Mouse (Mus musculus) hindbrain, embryonic 15.5 days (tissue): Measurements from ENCODE around the gene Chrm3. TPM values are rescaled to one million over a fixed set of nuclear protein-coding genes. Genes with fewer than 3 reads are reported as not detected.
"Not testable (repeated sequence)": the region's sequence is repeated elsewhere in the genome, so short reads cannot be mapped to it uniquely, and the experiment has no call there.

Source experiments
- ATAC-seq: fragments of 200-750 bp; cut with Nextera tagmentation; 2 replicates; pipeline ENCODE4 v1.8.0; 2017; ENCODE audit warnings: low read depth, moderate number of reproducible peaks, moderate TSS enrichment; ENCODE audit not compliant: low FRiP score
- H3K27ac ChIP-seq: fragments of 300-500 bp; sonication (generic); replicated peaks from 2 replicates; pipeline ENCODE4 v1.5.1; 2015; ENCODE audit warnings: mild to moderate bottlenecking, inconsistent platforms
- H3K27me3 ChIP-seq: fragments of 300-500 bp; sonication (generic); 2 replicates; pipeline ENCODE4 v1.6.1; 2015; ENCODE audit warnings: control low read depth, inconsistent platforms
- H3K36me3 ChIP-seq: fragments of 300-500 bp; sonication (generic); 2 replicates; pipeline ENCODE4 v1.6.1; 2015; ENCODE audit warnings: control low read depth, inconsistent platforms
- H3K4me1 ChIP-seq: fragments of 300-500 bp; sonication (generic); replicated peaks from 2 replicates; pipeline ENCODE4 v1.6.1; 2015; ENCODE audit warnings: control low read depth, inconsistent platforms
- H3K4me2 ChIP-seq: fragments of 300-500 bp; sonication (generic); 2 replicates; pipeline ENCODE4 v1.6.1; 2015; ENCODE audit warnings: moderate library complexity, mild to moderate bottlenecking, inconsistent platforms
- H3K4me3 ChIP-seq: fragments of 300-500 bp; sonication (generic); 2 replicates; pipeline ENCODE4 v1.5.1; 2015; ENCODE audit warnings: mild to moderate bottlenecking, inconsistent platforms
- H3K9ac ChIP-seq: fragments of 300-500 bp; sonication (generic); 2 replicates; pipeline ENCODE4 v1.6.1; 2015; ENCODE audit warnings: inconsistent platforms
- H3K9me3 ChIP-seq: fragments of 300-500 bp; sonication (generic); 2 replicates; pipeline ENCODE4 v1.6.1; 2016; ENCODE audit warnings: control low read depth, inconsistent platforms
- WGBS: fragments of 180-500 bp; shearing (Covaris S2); methylation state at CpG from one replicate; pipeline ENCODE4 v1.1.7; 2015; 5-methylcytosine and 5-hydroxymethylcytosine counted together
- polyA plus RNA-seq: library from polyadenylated mRNA; unstranded; fragments of >200 nt; fragmentation: Nextera tagmentation; extraction: Ambion mirVana; gene quantifications from 2 replicates; pipeline ENCODE4 v1.2.1, GENCODE M21; 2015

Chrm3 gene
- polyA plus RNA-seq, result 3.2 and 5.2 TPM in 2 replicates

DNA sequence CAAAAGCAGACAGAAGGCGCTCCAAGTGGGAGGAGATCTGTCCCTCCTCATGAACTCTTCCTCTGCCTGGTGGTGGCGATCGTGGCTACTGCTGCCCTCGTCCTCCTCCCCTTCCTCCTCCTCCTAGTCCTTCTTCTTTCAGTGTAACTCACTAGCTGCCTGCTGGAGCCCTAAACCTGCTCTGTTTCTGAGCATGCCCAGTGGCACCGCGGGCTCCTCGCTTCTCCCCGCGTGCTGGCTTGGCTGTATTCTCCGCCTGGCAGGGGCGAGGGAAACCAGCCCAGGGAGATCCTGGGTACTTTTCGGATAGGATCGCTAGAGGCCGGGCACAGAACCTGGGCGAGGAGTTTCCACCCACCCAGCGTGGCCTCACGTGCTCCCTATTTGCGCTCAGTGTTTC, at the start of gene Chrm3:
Gene Chrm3 (minus strand): TSS at position 71 of the 400 bp plus-strand sequence.
- Histone ChIP-seq H3K9ac (peak within 1 kb of the TSS; percentile 74), H3K27ac (peak within 1 kb of the TSS; percentile 70), H3K4me1 (peaks cover 14% of the 10 kb centered on the region; the same call in 1 of the 2 replicates), H3K36me3 (no peaks in the 10 kb centered on the region), H3K4me3 (peak within 1 kb of the TSS; percentile 79), H3K9me3 (no peaks in the 10 kb centered on the region), H3K27me3 (peaks cover 12% of the 10 kb centered on the region), H3K4me2 (peak within 1 kb of the TSS; percentile 98)
- WGBS, result 2% methylated on average over 18 of the region's 18 CpGs
- ATAC-seq, result peak; percentile 93

DNA sequence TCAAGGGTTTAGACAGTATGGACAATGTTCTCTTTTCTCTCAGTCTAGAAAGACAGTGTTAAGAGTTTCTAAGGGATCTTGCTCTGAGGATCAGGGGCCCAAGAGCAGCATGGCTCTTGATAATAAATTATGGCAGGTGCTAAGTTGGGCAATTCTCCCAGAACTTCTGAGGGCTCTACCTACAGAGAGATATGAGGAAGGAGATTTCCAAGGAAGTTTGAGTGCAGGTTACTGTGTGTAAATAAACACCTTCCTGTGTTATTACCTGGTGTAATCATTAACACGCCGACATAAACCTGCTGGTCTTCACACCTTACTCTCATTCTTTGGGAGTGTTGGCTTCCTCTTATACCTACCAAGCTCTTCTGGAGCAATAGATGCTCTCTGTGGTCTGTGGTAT, 33.7 kb upstream of the Chrm3 start:
- Histone ChIP-seq H3K9ac (no peak overlapping the region), H3K4me1 (no peaks in the 10 kb centered on the region), H3K4me3 (no peak overlapping the region), H3K27ac (no peak overlapping the region), H3K36me3 (no peaks in the 10 kb centered on the region), H3K4me2 (no peak overlapping the region), H3K27me3 (no peaks in the 10 kb centered on the region), H3K9me3 (no peaks in the 10 kb centered on the region)
- ATAC-seq, result no peak
- WGBS, result 98% methylated on average over 2 of the region's 2 CpGs

DNA sequence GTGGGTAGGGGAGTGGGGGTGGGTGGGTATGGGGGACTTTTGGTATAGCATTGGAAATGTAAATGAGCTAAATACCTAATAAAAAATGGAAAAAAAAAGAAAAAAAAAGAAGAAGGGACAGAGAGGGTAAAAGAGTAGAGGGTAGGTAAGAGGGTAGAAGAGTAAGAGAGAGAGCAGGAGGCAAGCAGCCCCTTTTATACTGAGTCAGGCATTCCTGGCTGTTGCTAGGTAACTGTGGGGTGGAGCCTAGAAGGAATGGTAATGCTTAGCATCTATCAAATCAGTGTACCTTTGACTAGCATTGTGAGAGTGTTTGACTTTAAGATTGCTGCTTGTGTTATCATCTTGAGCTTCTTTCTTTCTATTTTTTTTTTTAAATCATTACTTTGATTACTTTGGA, 14.8 kb upstream of the Chrm3 start:
- not testable (repeated sequence) for H3K9me3 ChIP-seq, H3K4me1 ChIP-seq, H3K9ac ChIP-seq, H3K4me2 ChIP-seq, H3K27me3 ChIP-seq, ATAC-seq, H3K4me3 ChIP-seq, H3K27ac ChIP-seq, H3K36me3 ChIP-seq

DNA sequence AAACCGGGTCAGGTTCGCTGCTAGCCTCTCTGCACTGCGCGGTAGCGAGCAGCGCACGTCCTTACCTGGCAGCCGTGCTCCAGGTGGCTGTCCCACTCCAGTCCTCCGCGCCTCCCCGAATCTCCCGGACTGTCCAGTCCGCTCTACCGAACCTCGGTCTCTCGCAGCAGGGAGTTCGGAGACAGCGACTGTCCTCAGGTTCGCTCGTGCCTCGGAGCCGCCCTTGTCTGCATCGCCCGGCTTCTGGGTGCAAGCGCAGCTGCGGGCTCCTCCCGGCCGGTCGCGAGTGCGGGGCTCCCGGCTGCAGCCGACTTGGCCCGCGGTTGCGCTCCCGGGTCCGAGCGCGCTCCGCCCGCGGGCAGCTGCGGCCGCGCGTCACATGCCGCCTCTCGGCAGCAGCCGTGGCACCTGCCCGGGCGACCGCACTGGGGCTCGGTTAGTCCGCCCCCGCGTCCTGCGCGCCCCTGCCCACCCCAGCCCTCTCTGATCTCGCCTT, 400 bp downstream of the Chrm3 start:
- Histone ChIP-seq H3K4me2 (peak overlapping the region; percentile 98), H3K4me1 (peaks cover 14% of the 10 kb centered on the region; the same call in 1 of the 2 replicates), H3K27ac (peak overlapping the region; percentile 70), H3K27me3 (peaks cover 12% of the 10 kb centered on the region), H3K9me3 (no peaks in the 10 kb centered on the region), H3K36me3 (no peaks in the 10 kb centered on the region), H3K4me3 (peak overlapping the region; percentile 79), H3K9ac (peak overlapping the region; percentile 74)
- peak; percentile 79 for ATAC-seq
- WGBS, result under 1% methylated on average over 59 of the region's 60 CpGs

DNA sequence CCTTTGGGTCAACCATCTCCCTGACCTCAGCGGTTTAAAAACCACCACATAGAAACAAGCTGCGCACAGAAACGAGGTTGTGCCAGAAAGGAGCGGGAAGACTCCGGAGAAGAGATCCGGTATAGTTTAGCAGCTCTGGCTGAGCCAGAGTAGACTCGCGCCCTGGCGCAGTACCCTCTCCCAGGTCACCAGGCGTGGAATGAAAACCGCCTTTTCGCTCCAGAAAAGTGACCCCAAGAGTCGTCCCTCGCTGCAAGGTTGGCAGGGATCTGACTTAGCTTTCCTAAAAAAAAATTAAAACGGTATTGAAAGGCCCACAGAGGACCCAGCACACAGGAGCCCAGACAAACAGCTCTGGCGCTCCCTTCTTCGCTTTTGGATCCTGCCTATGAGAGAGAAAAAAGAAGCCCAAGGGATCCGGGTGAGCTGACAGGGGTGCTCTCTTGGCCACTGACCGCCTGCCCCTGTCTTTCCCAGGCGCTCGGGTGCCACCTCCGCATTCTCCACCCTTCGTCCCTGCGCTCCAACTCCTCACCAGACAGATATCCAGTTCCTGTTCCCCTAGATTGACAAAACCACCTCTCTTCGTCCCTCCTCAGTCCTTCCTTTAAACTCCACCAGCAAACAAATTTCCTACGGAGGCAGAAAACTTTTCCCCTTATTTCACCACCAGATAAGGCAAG, 990 bp downstream of the Chrm3 start:
- 0 out of 2 replicates have a peak, but pooled peaks have one; percentile 21 for ATAC-seq
- H3K9me3 ChIP-seq, result no peaks in the 10 kb centered on the region
- H3K4me3 ChIP-seq, result peak overlapping the region; percentile 79
- peak overlapping the region; percentile 74 for H3K9ac ChIP-seq
- peaks cover 12% of the 10 kb centered on the region for H3K27me3 ChIP-seq
- H3K36me3 ChIP-seq, result no peaks in the 10 kb centered on the region
- H3K4me1 ChIP-seq, result peaks cover 14% of the 10 kb centered on the region; the same call in 1 of the 2 replicates
- 1% methylated on average over 26 of the region's 26 CpGs for WGBS
- peak overlapping the region; percentile 70 for H3K27ac ChIP-seq
- peak overlapping the region; percentile 98 for H3K4me2 ChIP-seq

DNA sequence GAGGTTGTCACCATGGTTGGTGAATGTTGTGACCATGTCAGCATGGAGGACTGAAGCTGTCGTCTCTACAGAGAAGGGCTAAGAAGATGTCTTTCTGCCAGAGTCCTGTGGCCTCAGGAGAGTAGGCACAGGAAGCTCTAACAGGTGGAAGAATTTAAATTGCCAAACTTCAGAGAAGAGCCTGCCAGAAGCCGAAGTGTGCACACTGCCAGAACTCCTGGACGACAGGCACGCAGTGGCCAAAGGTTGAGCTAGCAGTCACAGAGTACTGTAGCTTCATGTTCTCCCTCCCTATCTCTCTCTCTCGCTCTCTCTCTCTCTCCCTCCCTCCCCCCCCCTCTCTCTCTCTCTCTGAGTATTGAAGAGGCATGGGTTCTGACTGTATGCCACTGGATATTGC, 4.9 kb downstream of the Chrm3 start:
- no peaks in the 10 kb centered on the region for H3K9me3 ChIP-seq
- H3K36me3 ChIP-seq, result no peaks in the 10 kb centered on the region
- no peak overlapping the region for H3K27ac ChIP-seq
- no peak for ATAC-seq
- H3K4me3 ChIP-seq, result no peak overlapping the region
- 0 out of 2 replicates have a peak, but pooled peaks cover 11% of the 10 kb centered on the region for H3K4me1 ChIP-seq
- peaks cover 3% of the 10 kb centered on the region; the same call in 1 of the 2 replicates for H3K27me3 ChIP-seq
- 82% methylated on average over 5 of the region's 5 CpGs for WGBS
- H3K9ac ChIP-seq, result no peak overlapping the region
- H3K4me2 ChIP-seq, result no peak overlapping the region

DNA sequence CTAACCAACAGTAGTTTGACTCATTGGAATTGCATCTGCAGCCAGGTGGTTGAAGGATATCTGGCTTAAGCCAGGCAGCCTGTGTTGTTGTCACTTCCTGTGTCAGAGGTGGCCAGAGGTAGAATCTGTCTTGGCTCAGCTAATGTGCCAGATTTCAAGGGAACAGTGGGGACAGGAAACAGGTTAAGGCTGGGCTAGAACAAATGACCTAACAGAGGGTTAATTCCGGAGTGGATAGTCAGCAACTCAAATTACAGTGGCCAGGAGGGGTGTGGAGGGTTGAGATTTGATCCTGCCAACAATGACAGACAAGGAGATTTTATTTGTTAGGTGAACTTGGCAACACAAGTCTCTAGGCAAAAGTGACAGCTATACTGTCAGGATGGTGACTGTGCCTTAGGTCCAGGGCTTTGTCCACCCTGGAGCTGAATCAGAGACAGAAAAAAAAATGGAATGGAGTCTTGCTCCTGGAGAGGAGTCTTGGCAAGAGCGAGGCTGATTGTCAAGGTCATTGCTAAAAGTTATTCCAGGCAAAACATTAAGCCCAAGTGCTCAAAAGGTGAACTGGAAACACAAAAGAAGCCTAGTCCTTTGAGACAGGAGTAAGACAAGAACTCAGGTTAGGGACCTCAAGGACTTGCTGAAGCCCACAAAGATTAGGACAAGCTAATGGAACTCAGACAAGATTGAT, 5.6 kb downstream of the Chrm3 start:
- H3K9me3 ChIP-seq, result no peaks in the 10 kb centered on the region
- H3K27ac ChIP-seq, result no peak overlapping the region
- H3K9ac ChIP-seq, result no peak overlapping the region
- WGBS, result 87% methylated on average over 2 of the region's 2 CpGs
- H3K4me1 ChIP-seq, result 0 out of 2 replicates have a peak, but pooled peaks cover 9% of the 10 kb centered on the region
- peaks cover 3% of the 10 kb centered on the region; the same call in 1 of the 2 replicates for H3K27me3 ChIP-seq
- H3K4me3 ChIP-seq, result no peak overlapping the region
- ATAC-seq, result no peak
- H3K36me3 ChIP-seq, result no peaks in the 10 kb centered on the region
- no peak overlapping the region for H3K4me2 ChIP-seq

DNA sequence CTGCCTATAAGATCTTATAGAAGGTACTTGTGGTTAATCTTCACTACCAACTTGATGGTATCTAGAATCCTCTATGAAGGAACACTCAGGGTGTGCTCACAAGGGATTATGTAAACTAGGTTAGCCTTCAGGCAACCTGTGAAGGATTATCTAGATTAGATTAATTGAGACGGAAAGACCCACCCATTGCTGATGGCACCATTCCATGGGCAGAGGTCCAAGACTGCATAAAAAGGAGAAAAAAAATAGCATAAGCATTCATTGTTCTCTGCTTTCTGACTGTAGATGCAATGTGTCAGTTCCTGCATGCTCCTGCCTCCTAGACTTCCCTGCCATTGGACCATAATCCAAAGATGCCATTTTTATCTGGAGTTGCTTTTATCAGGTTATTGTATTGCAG, 8.5 kb downstream of the Chrm3 start:
- no peak overlapping the region for H3K4me3 ChIP-seq
- no peak overlapping the region for H3K4me2 ChIP-seq
- H3K9me3 ChIP-seq, result no peaks in the 10 kb centered on the region
- ATAC-seq, result no peak
- H3K36me3 ChIP-seq, result no peaks in the 10 kb centered on the region
- no peaks in the 10 kb centered on the region for H3K27me3 ChIP-seq
- no peaks in the 10 kb centered on the region for H3K4me1 ChIP-seq
- no peak overlapping the region for H3K9ac ChIP-seq
- H3K27ac ChIP-seq, result no peak overlapping the region
- WGBS, result 77% methylated on average over 1 of the region's 1 CpGs

DNA sequence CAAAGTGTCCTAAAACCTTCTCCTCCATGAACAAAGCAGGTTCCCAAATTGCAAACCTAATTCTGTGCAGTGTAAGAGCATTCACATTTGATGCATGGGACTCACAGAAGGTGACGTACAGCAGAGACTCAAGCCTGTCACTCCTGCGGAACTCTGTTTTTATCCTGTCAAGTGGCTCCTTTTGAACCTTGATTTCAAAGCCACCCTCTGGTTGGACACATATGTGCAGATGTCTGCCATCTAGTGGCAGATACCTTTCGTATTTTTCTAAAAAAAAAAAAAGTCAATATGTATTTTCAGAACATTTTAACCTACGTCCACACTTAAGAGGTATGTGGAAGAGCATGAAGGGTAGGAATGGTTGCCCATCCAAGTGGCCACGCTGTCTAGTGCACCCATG, 16.3 kb downstream of the Chrm3 start:
- Histone ChIP-seq H3K9me3 (no peaks in the 10 kb centered on the region), H3K9ac (no peak overlapping the region), H3K27ac (no peak overlapping the region), H3K4me1 (no peaks in the 10 kb centered on the region), H3K36me3 (no peaks in the 10 kb centered on the region), H3K4me2 (no peak overlapping the region), H3K4me3 (no peak overlapping the region), H3K27me3 (no peaks in the 10 kb centered on the region)
- no peak for ATAC-seq
- 69% methylated on average over 5 of the region's 5 CpGs for WGBS

DNA sequence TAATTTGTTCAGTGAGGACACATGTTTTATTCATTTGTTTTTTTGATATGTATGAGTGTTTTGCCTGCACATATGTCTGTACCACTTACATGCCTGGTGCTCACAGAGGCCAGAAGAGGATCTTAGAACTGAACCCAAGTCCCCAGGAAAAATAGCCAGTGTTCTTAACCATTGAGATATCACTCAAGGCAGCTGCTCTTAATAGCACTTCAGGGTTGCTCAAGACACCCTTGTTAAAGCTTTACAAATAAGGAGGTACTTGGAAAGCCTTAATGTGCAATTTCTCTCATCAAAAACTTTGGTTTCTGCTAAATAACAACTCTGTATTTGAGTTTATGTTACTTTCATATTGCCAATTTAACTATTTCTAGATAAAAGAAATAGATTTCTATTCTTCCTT, 25.1 kb downstream of the Chrm3 start:
- no peaks in the 10 kb centered on the region for H3K4me1 ChIP-seq
- ATAC-seq, result no peak
- no peak overlapping the region for H3K27ac ChIP-seq
- H3K9me3 ChIP-seq, result no peaks in the 10 kb centered on the region
- H3K9ac ChIP-seq, result no peak overlapping the region
- no peaks in the 10 kb centered on the region for H3K27me3 ChIP-seq
- no peaks in the 10 kb centered on the region for H3K36me3 ChIP-seq
- H3K4me3 ChIP-seq, result no peak overlapping the region
- no peak overlapping the region for H3K4me2 ChIP-seq

DNA sequence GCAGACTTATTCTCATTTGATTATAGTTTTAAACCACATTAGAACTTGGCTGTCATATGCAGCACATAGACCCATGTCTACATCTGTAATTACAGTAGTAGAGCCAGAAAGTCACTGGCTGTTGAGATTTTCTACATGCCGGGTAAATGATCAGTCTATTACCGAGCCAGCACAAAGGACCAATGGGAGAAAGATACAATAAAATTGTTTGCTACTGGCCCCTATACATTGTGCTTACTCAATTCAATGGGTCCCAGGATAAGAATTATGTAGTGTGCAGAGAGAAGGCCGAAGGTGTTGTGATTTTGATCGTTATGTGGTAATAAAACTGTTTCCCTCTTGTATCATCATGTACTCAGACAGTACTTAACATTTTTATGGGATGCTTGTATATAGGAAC, 27.9 kb downstream of the Chrm3 start:
- WGBS, result 90% methylated on average over 4 of the region's 4 CpGs
- Histone ChIP-seq H3K27ac (no peak overlapping the region), H3K4me3 (no peak overlapping the region), H3K9ac (no peak overlapping the region), H3K36me3 (no peaks in the 10 kb centered on the region), H3K9me3 (no peaks in the 10 kb centered on the region), H3K4me2 (no peak overlapping the region), H3K27me3 (no peaks in the 10 kb centered on the region), H3K4me1 (no peaks in the 10 kb centered on the region)
- no peak for ATAC-seq

DNA sequence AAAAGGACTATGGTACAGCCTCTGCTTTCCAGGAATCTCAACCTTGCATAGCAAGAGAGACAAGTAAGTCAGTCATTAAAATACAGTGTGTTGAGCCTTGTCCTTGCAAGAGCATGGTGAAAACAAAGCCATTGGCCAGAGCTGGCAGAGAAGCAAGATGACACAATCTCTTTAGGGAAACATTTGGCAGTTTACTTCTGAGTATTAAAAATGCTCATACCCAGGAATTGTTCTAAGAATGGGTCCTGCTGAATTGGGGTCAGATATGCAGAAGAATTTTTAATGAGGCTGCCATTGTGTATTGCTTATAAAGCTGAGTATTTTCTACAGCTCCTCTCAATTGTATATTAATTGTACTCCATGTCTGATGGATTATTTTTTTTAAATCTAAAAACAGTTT, 50.8 kb downstream of the Chrm3 start:
- no peak overlapping the region for H3K4me2 ChIP-seq
- H3K9me3 ChIP-seq, result no peaks in the 10 kb centered on the region
- H3K4me1 ChIP-seq, result no peaks in the 10 kb centered on the region
- H3K4me3 ChIP-seq, result no peak overlapping the region
- no peaks in the 10 kb centered on the region for H3K36me3 ChIP-seq
- H3K9ac ChIP-seq, result no peak overlapping the region
- no peak for ATAC-seq
- H3K27ac ChIP-seq, result no peak overlapping the region
- H3K27me3 ChIP-seq, result no peaks in the 10 kb centered on the region
